Mouse (Mus musculus) G1E (cell line): Measurements from ENCODE around the gene Zer1. TPM values are rescaled to one million over a fixed set of nuclear protein-coding genes. Genes with fewer than 3 reads are reported as not detected.

Source experiments
- ATAC-seq: 2 replicates; pipeline ENCODE4 v1.8.0; 2016; ENCODE audit warnings: mild to moderate bottlenecking; ENCODE audit not compliant: insufficient number of reproducible peaks, poor library complexity, low FRiP score, severe bottlenecking; ENCODE audit errors: extremely low read depth
- DNase-seq: peaks from one replicate; pipeline ENCODE4 v3.0.0; 2012; ENCODE audit warnings: low spot score
- H3K27me3 ChIP-seq: 2 replicates; pipeline ENCODE4 v1.6.1; 2012; ENCODE audit warnings: mild to moderate bottlenecking, low read length, inconsistent platforms; ENCODE audit not compliant: insufficient read depth
- H3K36me3 ChIP-seq: replicated peaks from 2 replicates; pipeline ENCODE3; 2012; ENCODE audit warnings: mild to moderate bottlenecking, inconsistent platforms
- H3K4me1 ChIP-seq: 2 replicates; pipeline ENCODE4 v1.6.1; 2012; ENCODE audit warnings: low read depth, low read length, inconsistent platforms, mixed read lengths; ENCODE audit not compliant: insufficient read depth
- H3K4me3 ChIP-seq: 2 replicates; pipeline ENCODE4 v1.5.1; 2012; ENCODE audit warnings: low read depth, mild to moderate bottlenecking, inconsistent platforms, low read length, moderate library complexity, mixed read lengths
- H3K9me3 ChIP-seq: replicated peaks from 2 replicates; pipeline ENCODE4 v1.6.1; 2012; ENCODE audit warnings: inconsistent platforms
- CTCF ChIP-seq: IDR thresholded peaks from 2 replicates; pipeline ENCODE4 v1.5.1; 2012; ENCODE audit warnings: low read depth, low read length, inconsistent platforms, mixed read lengths
- GATA1 ChIP-seq: IDR thresholded peaks from 2 replicates; pipeline ENCODE4 v1.6.1; 2012; ENCODE audit warnings: borderline replicate concordance, low read length, inconsistent platforms, mixed read lengths
- GATA2 ChIP-seq: IDR thresholded peaks from 2 replicates; pipeline ENCODE4 v1.6.1; 2012; ENCODE audit warnings: low read depth, low read length, inconsistent platforms, borderline replicate concordance
- POLR2AphosphoS5 ChIP-seq: IDR thresholded peaks from 2 replicates; pipeline ENCODE4 v1.6.1; 2012; ENCODE audit warnings: low read depth, low read length, inconsistent platforms; ENCODE audit not compliant: insufficient replicate concordance
- TAL1 ChIP-seq: conservative IDR thresholded peaks from 2 replicates; pipeline ENCODE4 v1.6.1; 2012; ENCODE audit warnings: low read depth, low read length, inconsistent platforms, mixed read lengths
- polyA plus RNA-seq: library from polyadenylated mRNA; stranded (reverse); fragments of >175 nt; gene quantifications from 2 replicates; pipeline ENCODE4 v1.2.3, GENCODE M21; 2012
- total RNA-seq, 2 experiments: library from RNA; stranded (forward) in 1 of 2; stranded (reverse) in 1 of 2; fragments of 200-1000 nt in 1 of 2; fragments of >200 nt in 1 of 2; fragmentation: Nextera tagmentation in 1 of 2; gene quantifications; 2 replicates each; pipeline ENCODE4 v1.2.3; 2014 to 2017

Gene Zer1
- total and polyA plus RNA-seq, 3 experiments, result 10.4 to 25.8 (median 18.9) TPM

GRCm38 (mm10) chr2:30111500-30111899 lies 12.9 kb downstream of the Zer1 start:
- no peak for ATAC-seq
- H3K9me3 ChIP-seq, result no peaks in the 10 kb centered on the region
- TF ChIP-seq GATA2, result no peak
- TF ChIP-seq POLR2AphosphoS5, result no peak
- TF ChIP-seq CTCF, result no peak
- peak; percentile 40; the same call in 1 of the 2 replicates for TF ChIP-seq TAL1
- no peak for DNase-seq
- H3K4me1 ChIP-seq, result peaks cover 16% of the 10 kb centered on the region; the same call in 1 of the 2 replicates
- H3K27me3 ChIP-seq, result no peaks in the 10 kb centered on the region; the same call in 1 of the 2 replicates
- peaks cover 81% of the 10 kb centered on the region for H3K36me3 ChIP-seq
- no peak overlapping the region for H3K4me3 ChIP-seq

- Histone ChIP-seq H3K9me3 (no peaks in the 10 kb centered on the region), H3K4me3 (no peak overlapping the region), H3K4me1 (peaks cover 16% of the 10 kb centered on the region; the same call in 1 of the 2 replicates), H3K36me3 (peaks cover 82% of the 10 kb centered on the region), H3K27me3 (no peaks in the 10 kb centered on the region; the same call in 1 of the 2 replicates)
- TF ChIP-seq TAL1 (no peak), GATA2 (no peak), POLR2AphosphoS5 (no peak), CTCF (no peak), GATA1 (no peak)
- DNase-seq (no peak), ATAC-seq (no peak)
Observed at GRCm38 (mm10) chr2:30108260-30108659, 16.1 kb downstream of the Zer1 start.

- Histone ChIP-seq H3K4me3 (no peak overlapping the region), H3K4me1 (peaks cover 14% of the 10 kb centered on the region; the same call in 1 of the 2 replicates), H3K9me3 (no peaks in the 10 kb centered on the region), H3K27me3 (no peaks in the 10 kb centered on the region; the same call in 1 of the 2 replicates), H3K36me3 (peaks cover 82% of the 10 kb centered on the region)
- ATAC-seq (no peak), DNase-seq (no peak)
- TF ChIP-seq TAL1, result no peak
- TF ChIP-seq GATA2, result no peak
- no peak for TF ChIP-seq GATA1
- TF ChIP-seq CTCF, result no peak
- TF ChIP-seq POLR2AphosphoS5, result no peak
Observed at GRCm38 (mm10) chr2:30107646-30108045, 16.7 kb downstream of the Zer1 start.

- ATAC-seq (0 out of 2 replicates have a peak, but pooled peaks have one; percentile 4), DNase-seq (no peak)
- Histone ChIP-seq H3K4me1 (peaks cover 7% of the 10 kb centered on the region; the same call in 1 of the 2 replicates), H3K36me3 (peaks cover 85% of the 10 kb centered on the region), H3K9me3 (no peaks in the 10 kb centered on the region), H3K27me3 (no peaks in the 10 kb centered on the region; the same call in 1 of the 2 replicates), H3K4me3 (no peak overlapping the region)
- TF ChIP-seq GATA1 (no peak), CTCF (peak; percentile 77)
Observed at GRCm38 (mm10) chr2:30106364-30106763, 18.0 kb downstream of the Zer1 start.

- H3K4me3 ChIP-seq, result no peak overlapping the region
- no peak for TF ChIP-seq GATA2
- TF ChIP-seq POLR2AphosphoS5, result no peak
- TF ChIP-seq GATA1, result no peak
- no peak for TF ChIP-seq TAL1
- TF ChIP-seq CTCF, result no peak
- ATAC-seq, result no peak
- DNase-seq, result no peak
- H3K36me3 ChIP-seq, result peaks cover 84% of the 10 kb centered on the region
- H3K4me1 ChIP-seq, result peaks cover 32% of the 10 kb centered on the region
- no peaks in the 10 kb centered on the region for H3K9me3 ChIP-seq
- H3K27me3 ChIP-seq, result no peaks in the 10 kb centered on the region
Observed at GRCm38 (mm10) chr2:30100214-30100613, 24.2 kb downstream of the Zer1 start.

- Histone ChIP-seq H3K36me3 (peaks cover 72% of the 10 kb centered on the region), H3K9me3 (no peaks in the 10 kb centered on the region), H3K4me1 (peaks cover 60% of the 10 kb centered on the region), H3K4me3 (no peak overlapping the region), H3K27me3 (no peaks in the 10 kb centered on the region)
- DNase-seq (no peak), ATAC-seq (no peak)
- TF ChIP-seq GATA1 (no peak), CTCF (peak; percentile 57)
Observed at GRCm38 (mm10) chr2:30095882-30096527, 28.4 kb downstream of the Zer1 start.

GRCm38 (mm10) chr2:30094208-30094588 lies 30.2 kb downstream of the Zer1 start:
- Histone ChIP-seq H3K4me3 (peak overlapping the region; percentile 82), H3K4me1 (peaks cover 45% of the 10 kb centered on the region), H3K9me3 (no peaks in the 10 kb centered on the region), H3K36me3 (peaks cover 71% of the 10 kb centered on the region), H3K27me3 (no peaks in the 10 kb centered on the region)
- ATAC-seq (no peak), DNase-seq (no peak)
- no peak for TF ChIP-seq POLR2AphosphoS5
- no peak for TF ChIP-seq TAL1
- no peak for TF ChIP-seq GATA2
- TF ChIP-seq GATA1, result no peak
- no peak for TF ChIP-seq CTCF
